Mouse (Mus musculus) hindbrain, embryonic 15.5 days (tissue): ENCODE results near the gene Babam2. TPM values are rescaled to one million over a fixed set of nuclear protein-coding genes. Genes with fewer than 3 reads are reported as not detected.

ENCODE experiments used
- ATAC-seq: fragments of 200-750 bp; cut with Nextera tagmentation; 2 replicates; pipeline ENCODE4 v1.8.0; 2017; ENCODE audit warnings: low read depth, moderate number of reproducible peaks, moderate TSS enrichment; ENCODE audit not compliant: low FRiP score
- H3K27ac ChIP-seq: fragments of 300-500 bp; sonication (generic); replicated peaks from 2 replicates; pipeline ENCODE4 v1.5.1; 2015; ENCODE audit warnings: mild to moderate bottlenecking, inconsistent platforms
- H3K27me3 ChIP-seq: fragments of 300-500 bp; sonication (generic); 2 replicates; pipeline ENCODE4 v1.6.1; 2015; ENCODE audit warnings: control low read depth, inconsistent platforms
- H3K36me3 ChIP-seq: fragments of 300-500 bp; sonication (generic); 2 replicates; pipeline ENCODE4 v1.6.1; 2015; ENCODE audit warnings: control low read depth, inconsistent platforms
- H3K4me1 ChIP-seq: fragments of 300-500 bp; sonication (generic); replicated peaks from 2 replicates; pipeline ENCODE4 v1.6.1; 2015; ENCODE audit warnings: control low read depth, inconsistent platforms
- H3K4me2 ChIP-seq: fragments of 300-500 bp; sonication (generic); 2 replicates; pipeline ENCODE4 v1.6.1; 2015; ENCODE audit warnings: moderate library complexity, mild to moderate bottlenecking, inconsistent platforms
- H3K4me3 ChIP-seq: fragments of 300-500 bp; sonication (generic); 2 replicates; pipeline ENCODE4 v1.5.1; 2015; ENCODE audit warnings: mild to moderate bottlenecking, inconsistent platforms
- H3K9ac ChIP-seq: fragments of 300-500 bp; sonication (generic); 2 replicates; pipeline ENCODE4 v1.6.1; 2015; ENCODE audit warnings: inconsistent platforms
- H3K9me3 ChIP-seq: fragments of 300-500 bp; sonication (generic); 2 replicates; pipeline ENCODE4 v1.6.1; 2016; ENCODE audit warnings: control low read depth, inconsistent platforms
- WGBS: fragments of 180-500 bp; shearing (Covaris S2); methylation state at CpG from one replicate; pipeline ENCODE4 v1.1.7; 2015; 5-methylcytosine and 5-hydroxymethylcytosine counted together
- polyA plus RNA-seq: library from polyadenylated mRNA; unstranded; fragments of >200 nt; fragmentation: Nextera tagmentation; extraction: Ambion mirVana; gene quantifications from 2 replicates; pipeline ENCODE4 v1.2.1, GENCODE M21; 2015

The Babam2 gene
- polyA plus RNA-seq, 1 experiment from 2014 or later: 52.8 TPM

- no peak overlapping the region for H3K27ac ChIP-seq
- H3K4me1 ChIP-seq: no peaks in the 10 kb centered on the region
- H3K9me3 ChIP-seq: no peaks in the 10 kb centered on the region
- H3K9ac ChIP-seq: no peak overlapping the region
- no peaks in the 10 kb centered on the region for H3K27me3 ChIP-seq
- 84% methylated on average over 1 of the region's 1 CpGs for WGBS
- H3K4me2 ChIP-seq: no peak overlapping the region
- no peak overlapping the region for H3K4me3 ChIP-seq
- H3K36me3 ChIP-seq: no peaks in the 10 kb centered on the region
- ATAC-seq: no peak
These were observed 355.0 kb downstream of the Babam2 start for GRCm38 (mm10) chr5:32052467-32052866.

- no peaks in the 10 kb centered on the region for H3K9me3 ChIP-seq
- no peaks in the 10 kb centered on the region for H3K36me3 ChIP-seq
- ATAC-seq: no peak
- no peak overlapping the region for H3K9ac ChIP-seq
- no peaks in the 10 kb centered on the region for H3K4me1 ChIP-seq
- H3K27me3 ChIP-seq: no peaks in the 10 kb centered on the region
- WGBS: 77% methylated on average over 8 of the region's 8 CpGs
- no peak overlapping the region for H3K27ac ChIP-seq
- no peak overlapping the region for H3K4me2 ChIP-seq
- no peak overlapping the region for H3K4me3 ChIP-seq
These were observed 356.0 kb downstream of the Babam2 start for GRCm38 (mm10) chr5:32053476-32053875.

- ATAC-seq: no peak
- H3K27me3 ChIP-seq: no peaks in the 10 kb centered on the region
These were observed 358.2 kb downstream of the Babam2 start for GRCm38 (mm10) chr5:32055676-32056075.

GRCm38 (mm10) chr5:32056126-32056525, 358.6 kb downstream of the Babam2 start:
- ATAC-seq: no peak
- no peak overlapping the region for H3K27ac ChIP-seq
- WGBS: 72% methylated on average over 1 of the region's 1 CpGs
- H3K9me3 ChIP-seq: no peaks in the 10 kb centered on the region
- H3K4me1 ChIP-seq: no peaks in the 10 kb centered on the region
- H3K4me2 ChIP-seq: no peak overlapping the region
- H3K4me3 ChIP-seq: no peak overlapping the region
- no peaks in the 10 kb centered on the region for H3K36me3 ChIP-seq
- H3K9ac ChIP-seq: no peak overlapping the region
- H3K27me3 ChIP-seq: no peaks in the 10 kb centered on the region

More at GRCm38 (mm10) chr5:32055676-32056075, 358.2 kb downstream of the Babam2 start:
- H3K9ac ChIP-seq: no peak overlapping the region
- H3K4me3 ChIP-seq: no peak overlapping the region
- H3K4me2 ChIP-seq: no peak overlapping the region
- H3K9me3 ChIP-seq: no peaks in the 10 kb centered on the region
- H3K4me1 ChIP-seq: no peaks in the 10 kb centered on the region
- 84% methylated on average over 3 of the region's 3 CpGs for WGBS
- no peak overlapping the region for H3K27ac ChIP-seq
- no peaks in the 10 kb centered on the region for H3K36me3 ChIP-seq

GRCm38 (mm10) chr5:32058481-32059253, 361.2 kb downstream of the Babam2 start:
- Histone ChIP-seq H3K27ac (no peak overlapping the region), H3K9me3 (no peaks in the 10 kb centered on the region), H3K4me1 (no peaks in the 10 kb centered on the region), H3K4me3 (no peak overlapping the region), H3K4me2 (no peak overlapping the region), H3K9ac (no peak overlapping the region), H3K36me3 (no peaks in the 10 kb centered on the region), H3K27me3 (no peaks in the 10 kb centered on the region)
- ATAC-seq: no peak
- WGBS: 79% methylated on average over 8 of the region's 8 CpGs

GRCm38 (mm10) chr5:32059254-32059796, 361.8 kb downstream of the Babam2 start:
- H3K4me2 ChIP-seq: no peak overlapping the region
- no peak overlapping the region for H3K4me3 ChIP-seq
- no peaks in the 10 kb centered on the region for H3K27me3 ChIP-seq
- 73% methylated on average over 8 of the region's 8 CpGs for WGBS
- H3K9me3 ChIP-seq: no peaks in the 10 kb centered on the region
- no peaks in the 10 kb centered on the region for H3K4me1 ChIP-seq
- no peak overlapping the region for H3K9ac ChIP-seq
- H3K36me3 ChIP-seq: no peaks in the 10 kb centered on the region
- H3K27ac ChIP-seq: 0 out of 2 replicates have a peak overlapping the region, but pooled peaks have one; percentile 30
- no peak for ATAC-seq

GRCm38 (mm10) chr5:32060485-32060884, 363.0 kb downstream of the Babam2 start:
- H3K9ac ChIP-seq: no peak overlapping the region
- H3K4me1 ChIP-seq: no peaks in the 10 kb centered on the region
- no peaks in the 10 kb centered on the region for H3K36me3 ChIP-seq
- no peak overlapping the region for H3K27ac ChIP-seq
- H3K9me3 ChIP-seq: no peaks in the 10 kb centered on the region
- 95% methylated on average over 2 of the region's 2 CpGs for WGBS
- no peak overlapping the region for H3K4me2 ChIP-seq
- no peak for ATAC-seq
- no peaks in the 10 kb centered on the region for H3K27me3 ChIP-seq
- no peak overlapping the region for H3K4me3 ChIP-seq

- Histone ChIP-seq H3K4me3 (no peak overlapping the region), H3K27me3 (no peaks in the 10 kb centered on the region), H3K4me1 (no peaks in the 10 kb centered on the region), H3K27ac (no peak overlapping the region), H3K4me2 (no peak overlapping the region), H3K9ac (no peak overlapping the region), H3K36me3 (no peaks in the 10 kb centered on the region), H3K9me3 (no peaks in the 10 kb centered on the region)
- 88% methylated on average over 1 of the region's 1 CpGs for WGBS
- no peak for ATAC-seq
These were observed 364.4 kb downstream of the Babam2 start for GRCm38 (mm10) chr5:32061854-32062253.

GRCm38 (mm10) chr5:32064341-32065105, 367.0 kb downstream of the Babam2 start:
- Histone ChIP-seq H3K27ac (no peak overlapping the region), H3K4me2 (no peak overlapping the region), H3K27me3 (no peaks in the 10 kb centered on the region), H3K9ac (no peak overlapping the region), H3K4me1 (no peaks in the 10 kb centered on the region), H3K4me3 (no peak overlapping the region), H3K36me3 (no peaks in the 10 kb centered on the region), H3K9me3 (no peaks in the 10 kb centered on the region)
- no peak for ATAC-seq
- WGBS: 83% methylated on average over 2 of the region's 2 CpGs

- H3K27ac ChIP-seq: no peak overlapping the region
- H3K36me3 ChIP-seq: no peaks in the 10 kb centered on the region
- no peak for ATAC-seq
- H3K9me3 ChIP-seq: no peaks in the 10 kb centered on the region
- H3K4me3 ChIP-seq: no peak overlapping the region
- no peak overlapping the region for H3K9ac ChIP-seq
- no peaks in the 10 kb centered on the region for H3K4me1 ChIP-seq
- H3K4me2 ChIP-seq: no peak overlapping the region
- 85% methylated on average over 5 of the region's 5 CpGs for WGBS
- H3K27me3 ChIP-seq: no peaks in the 10 kb centered on the region
These were observed 368.7 kb downstream of the Babam2 start for GRCm38 (mm10) chr5:32066015-32066734.

GRCm38 (mm10) chr5:32066839-32067238, 369.4 kb downstream of the Babam2 start:
- Histone ChIP-seq H3K4me2 (no peak overlapping the region), H3K4me3 (no peak overlapping the region), H3K4me1 (no peaks in the 10 kb centered on the region), H3K27me3 (no peaks in the 10 kb centered on the region), H3K9me3 (no peaks in the 10 kb centered on the region), H3K9ac (no peak overlapping the region), H3K27ac (no peak overlapping the region), H3K36me3 (no peaks in the 10 kb centered on the region)
- ATAC-seq: no peak
- 90% methylated on average over 2 of the region's 2 CpGs for WGBS

GRCm38 (mm10) chr5:32068616-32069015, 371.1 kb downstream of the Babam2 start:
- Histone ChIP-seq H3K27me3 (no peaks in the 10 kb centered on the region), H3K27ac (no peak overlapping the region), H3K4me1 (no peaks in the 10 kb centered on the region), H3K9ac (no peak overlapping the region), H3K9me3 (no peaks in the 10 kb centered on the region), H3K36me3 (no peaks in the 10 kb centered on the region), H3K4me2 (no peak overlapping the region), H3K4me3 (no peak overlapping the region)
- no peak for ATAC-seq
- WGBS: 88% methylated on average over 3 of the region's 3 CpGs
